Mouse (Mus musculus): ENCODE data around the gene Mfap1a. TPM values are rescaled to one million over a fixed set of nuclear protein-coding genes. Genes with fewer than 3 reads are reported as not detected.
A peak's percentile ranks its signal among the peaks of the same experiment; 100 is the strongest.

Mfap1a gene
- total RNA-seq, 1 experiment from 2014 or later: 34.7 TPM

GRCm38 (mm10) chr2:121444178-121444577, 62.3 kb downstream of the Mfap1a start, which contains the start of gene Ell3:
TSS of gene Ell3 (minus strand) at chr2:121444278.
- ATAC-seq (replicated peaks; ENCODE audit: low read depth, poor library complexity, severe bottlenecking): no peak

- ATAC-seq (replicated peaks; ENCODE audit: low read depth, poor library complexity, severe bottlenecking): no peak
Observed at GRCm38 (mm10) chr2:121443068-121443349, 63.5 kb downstream of the Mfap1a start.

GRCm38 (mm10) chr2:121442259-121443067, 64.0 kb downstream of the Mfap1a start:
- peak; percentile 79 for ATAC-seq (replicated peaks; ENCODE audit: low read depth, poor library complexity, severe bottlenecking)

Other genes with a start within 250 kb of the Mfap1a start
- 43.2 and 45.5 TPM in 2 replicates for gene Trp53bp1, start 235.3 kb downstream of the Mfap1a start, total RNA-seq (2017)
- under 0.01 TPM in 1 of 2 replicates, not detected in the other for gene Map1a, start 217.1 kb downstream of the Mfap1a start, total RNA-seq (2017)
- 12.2 and 22.1 TPM in 2 replicates for gene Ppip5k1, start 151.3 kb downstream of the Mfap1a start, total RNA-seq (2017)
- gene Ckmt1, start 149.0 kb downstream of the Mfap1a start, total RNA-seq (2017): not detected in 2 replicates
- not detected in 2 replicates for gene Strc, start 119.5 kb downstream of the Mfap1a start, total RNA-seq (2017)
- gene Pdia3, start 92.9 kb downstream of the Mfap1a start, total RNA-seq (2017): 272 and 336 TPM in 2 replicates
- gene Catsper2, start 92.9 kb downstream of the Mfap1a start, total RNA-seq (2017): 3.2 TPM in 1 of 2 replicates, not detected in the other
- not detected in 2 replicates for gene Ell3, start 62.4 kb downstream of the Mfap1a start, total RNA-seq (2017)
- gene Serf2, start 57.5 kb downstream of the Mfap1a start, total RNA-seq (2017): 300 and 324 TPM in 2 replicates
- 76.4 and 129 TPM in 2 replicates for gene Hypk, start 53.4 kb downstream of the Mfap1a start, total RNA-seq (2017)
- gene Serinc4, start 49.9 kb downstream of the Mfap1a start, total RNA-seq (2017): 1.4 and 1.8 TPM in 2 replicates
- 51.2 and 61.1 TPM in 2 replicates for gene Mfap1b, start 32.6 kb downstream of the Mfap1a start, total RNA-seq (2017)
- gene Wdr76, start 58 bp upstream of the Mfap1a start, total RNA-seq (2017): 38.6 and 42.9 TPM in 2 replicates

Measured in common myeloid progenitor, adult 5-6 weeks (primary cell).